Mouse (Mus musculus): Measurements from ENCODE around the gene Cpsf3.

DNA sequence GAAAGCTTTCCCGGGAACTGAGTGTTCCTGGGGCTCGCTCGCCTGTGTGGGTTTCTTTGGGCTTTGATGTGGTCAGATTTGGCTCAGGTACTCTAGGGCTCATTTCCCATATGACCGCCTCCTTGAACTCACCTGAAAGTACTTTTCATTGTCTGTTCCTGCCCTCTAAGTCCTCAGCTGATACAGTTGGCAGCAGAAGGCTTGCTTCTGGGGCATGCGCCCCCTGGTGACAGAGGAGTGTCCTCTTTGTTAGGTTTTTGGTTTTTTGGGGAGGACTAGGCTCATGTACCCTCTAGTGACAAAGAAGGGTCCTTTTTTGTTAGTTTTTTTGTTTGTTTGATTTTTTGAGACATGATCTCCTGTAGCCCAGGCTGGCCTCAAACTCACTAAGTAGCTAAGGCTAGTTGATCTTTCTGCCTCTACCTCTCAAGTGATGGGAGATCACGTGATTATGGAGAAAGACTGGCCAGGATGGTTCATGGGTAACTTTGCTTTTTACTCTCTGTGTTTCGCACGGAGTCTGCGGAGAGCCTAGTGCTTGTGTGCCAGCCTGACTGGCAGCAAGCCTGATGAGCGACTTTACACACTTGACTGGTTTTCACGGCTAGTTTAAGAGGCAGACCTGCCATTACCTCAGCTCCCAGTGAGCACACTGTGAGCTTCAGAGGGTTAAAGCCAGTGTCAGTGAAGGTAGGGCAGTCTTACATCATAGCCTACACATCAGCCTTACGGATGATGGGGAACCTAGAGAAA is 33.1 kb downstream of the Cpsf3 start:
- TF ChIP-seq CTCF (conservative IDR thresholded peaks at IDR 0.05; ENCODE audit: low read length): peak; percentile 88
- TF ChIP-seq NANOG (IDR thresholded peaks at IDR 0.05; ENCODE audit: borderline replicate concordance, low read length): no peak
- no peak for TF ChIP-seq POU5F1 (IDR thresholded peaks at IDR 0.05; ENCODE audit: borderline replicate concordance, low read length)
